Mouse (Mus musculus) ovary, postnatal 14 days (tissue): ENCODE measurements around the gene Stx6.

Source experiments
- DNase-seq: peaks from one replicate; pipeline ENCODE4 v3.0.0; 2022; ENCODE audit warnings: low spot score

Stx6 gene

GRCm38 (mm10) chr1:155235641-155236040, 77.1 kb downstream of the Stx6 start:
- DNase-seq: no peak

DNA sequence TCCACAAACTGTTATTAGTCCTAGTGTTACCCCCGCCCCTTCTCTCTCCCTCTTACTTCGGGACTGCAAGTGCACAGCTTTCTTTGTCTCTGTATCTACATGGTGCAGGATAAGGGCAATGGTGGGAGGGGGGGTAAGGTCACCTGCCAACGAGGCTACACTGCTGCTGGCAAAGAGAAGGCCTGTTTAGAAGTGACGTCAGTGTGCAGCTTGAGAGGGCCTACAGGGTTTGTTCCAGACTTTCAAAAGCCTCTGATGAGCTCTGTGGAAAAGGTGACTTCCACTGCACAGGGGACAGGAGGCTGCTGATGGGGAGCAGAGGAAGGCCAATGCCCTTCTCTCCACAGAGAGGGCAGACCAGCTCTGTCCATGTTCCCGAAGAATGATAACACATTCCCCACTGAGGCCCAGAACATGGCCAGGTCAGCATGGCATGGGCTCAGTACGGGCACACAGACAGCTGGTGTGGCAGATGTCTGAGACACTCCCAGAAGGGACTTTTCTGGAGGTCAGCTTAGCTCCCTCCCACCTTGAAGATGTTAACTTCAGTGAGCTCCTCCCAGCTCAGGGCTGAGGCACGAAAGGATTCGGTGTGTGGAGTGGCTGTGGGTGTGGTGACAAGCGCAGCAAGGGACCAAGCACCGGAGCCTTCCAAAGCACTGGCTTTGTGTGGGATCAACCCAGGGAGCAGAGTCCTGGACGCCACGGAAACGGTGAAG, 78.0 kb downstream of the Stx6 start:
- no peak for DNase-seq

DNA sequence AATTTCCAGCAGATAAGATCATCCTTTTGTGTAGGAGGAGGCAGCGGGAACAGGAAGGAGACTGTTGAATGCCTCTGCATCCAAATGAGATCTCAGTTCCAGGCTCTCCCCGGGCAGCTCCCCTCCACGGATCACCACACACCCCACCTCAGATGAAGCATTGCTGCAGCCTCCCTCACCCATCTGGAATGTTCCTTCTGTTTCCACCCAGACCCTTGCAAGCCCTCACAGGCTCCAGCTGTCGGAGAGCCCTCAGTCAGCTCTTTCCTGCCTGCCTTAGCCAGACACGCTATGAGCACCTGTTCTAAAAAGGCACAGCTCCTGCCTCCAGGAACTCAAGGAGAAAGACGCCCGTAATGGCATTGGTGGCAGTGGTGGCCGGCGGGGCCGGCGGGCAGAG, 78.9 kb downstream of the Stx6 start:
- no peak for DNase-seq

DNA sequence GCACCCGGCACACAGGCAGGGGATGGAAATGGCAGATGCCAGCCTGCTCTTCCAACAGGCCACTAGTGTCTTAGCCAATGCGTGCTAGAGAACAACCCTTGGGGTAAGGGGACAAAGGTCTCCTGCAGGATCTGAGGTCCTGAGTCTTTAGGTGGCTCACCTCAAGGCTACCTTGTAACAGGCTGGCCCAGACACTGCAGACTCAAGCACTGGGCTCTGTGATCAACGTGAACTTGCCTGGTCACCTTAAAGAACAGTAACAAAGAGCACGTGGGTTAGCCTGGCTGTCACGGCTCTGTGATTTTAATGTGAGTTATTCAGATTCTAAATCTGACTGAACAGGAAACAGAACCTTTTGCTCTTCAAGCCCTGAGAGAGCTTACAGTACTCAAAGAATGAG, 79.6 kb downstream of the Stx6 start:
- no peak for DNase-seq

- DNase-seq: no peak
Observed at GRCm38 (mm10) chr1:155239169-155239568, 80.7 kb downstream of the Stx6 start.

DNA sequence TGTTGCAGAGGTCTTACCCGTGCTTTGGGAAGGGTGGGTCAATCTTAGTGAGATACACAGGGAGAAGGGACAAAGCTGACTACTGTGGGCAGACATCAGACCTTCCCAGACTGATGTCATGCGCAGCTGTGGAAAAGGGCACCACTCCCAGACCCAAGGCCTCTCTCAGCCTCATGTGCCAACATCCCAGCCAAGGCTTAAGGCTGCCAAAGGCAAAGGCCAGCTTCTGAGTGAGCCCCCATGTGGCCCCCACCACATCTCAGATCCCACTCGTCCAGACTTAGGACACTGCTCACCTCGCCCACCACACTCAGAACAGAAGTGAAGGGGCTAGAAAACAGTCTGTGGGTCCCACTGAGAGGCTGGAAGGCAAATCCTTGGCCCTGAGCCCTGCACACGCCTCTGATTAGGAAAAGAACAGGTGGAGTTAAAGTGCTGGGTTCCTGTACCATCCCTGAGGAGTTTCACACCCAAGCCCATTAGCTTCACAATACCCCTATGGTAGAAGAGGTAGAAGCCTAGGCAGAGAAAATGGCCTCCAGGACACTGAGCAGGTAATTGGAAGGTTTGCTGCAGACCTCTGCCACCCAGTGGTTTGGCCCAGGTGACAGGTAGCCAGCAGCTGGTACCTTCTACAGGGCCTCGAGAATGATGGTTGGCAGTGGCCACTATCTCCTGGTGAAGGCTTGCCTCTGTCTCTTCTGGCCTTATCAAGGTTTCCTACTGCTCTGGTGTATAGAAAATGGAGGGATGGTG, 81.6 kb downstream of the Stx6 start:
- no peak for DNase-seq

- no peak for DNase-seq
Observed at GRCm38 (mm10) chr1:155241701-155242487, 83.4 kb downstream of the Stx6 start.

GRCm38 (mm10) chr1:155242488-155242745, 83.9 kb downstream of the Stx6 start:
- DNase-seq: no peak

GRCm38 (mm10) chr1:155243797-155244770, 85.6 kb downstream of the Stx6 start, which contains the start of gene BC034090:
BC034090 (minus strand) TSS chr1:155244444.
- peak; percentile 64 for DNase-seq

- DNase-seq: no peak
Observed at GRCm38 (mm10) chr1:155244771-155245211, 86.3 kb downstream of the Stx6 start.

DNA sequence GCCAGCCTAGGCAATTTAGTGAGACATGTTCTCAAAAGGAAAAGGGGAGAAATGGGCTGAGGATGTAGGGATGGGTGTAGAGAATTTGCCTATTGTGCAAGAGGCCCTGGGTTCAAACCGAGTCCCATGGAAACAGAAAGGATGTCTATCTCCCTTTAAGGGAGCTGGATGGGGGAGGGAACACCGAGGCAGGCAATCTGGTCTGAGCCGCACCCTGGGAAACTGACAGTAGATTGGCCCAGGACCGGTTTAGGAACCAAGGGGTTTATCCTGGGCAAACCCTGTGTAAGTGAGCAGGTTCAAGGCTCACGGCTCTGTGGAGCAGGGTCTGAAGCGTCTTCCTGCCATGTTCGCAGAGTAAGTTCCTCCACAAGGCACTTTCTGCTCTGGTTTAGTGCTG, 87.0 kb downstream of the Stx6 start:
- DNase-seq: no peak

- no peak for DNase-seq
Observed at GRCm38 (mm10) chr1:155247441-155247840, 88.9 kb downstream of the Stx6 start.

DNA sequence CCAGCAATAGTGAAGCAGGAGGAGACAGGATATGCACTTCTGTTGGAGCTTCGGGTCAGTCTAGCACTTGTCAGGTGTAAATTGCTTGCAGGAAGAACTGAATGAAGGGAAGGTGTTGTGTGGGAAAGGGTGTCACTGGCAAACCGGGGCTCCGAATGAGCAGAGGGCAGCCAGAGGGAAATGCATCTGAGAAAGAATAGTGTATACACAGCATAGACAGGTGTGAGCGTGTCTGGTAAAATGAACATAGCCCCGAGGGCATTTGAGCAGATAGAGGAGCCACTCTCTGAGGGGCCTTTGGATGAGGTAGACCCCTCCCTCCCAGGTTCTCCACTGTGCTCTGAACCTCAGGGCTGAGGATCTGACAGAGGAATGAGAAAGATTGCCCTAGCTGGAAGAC, 89.5 kb downstream of the Stx6 start:
- no peak for DNase-seq

- no peak for DNase-seq
Observed at GRCm38 (mm10) chr1:155249896-155250295, 91.4 kb downstream of the Stx6 start.

DNA sequence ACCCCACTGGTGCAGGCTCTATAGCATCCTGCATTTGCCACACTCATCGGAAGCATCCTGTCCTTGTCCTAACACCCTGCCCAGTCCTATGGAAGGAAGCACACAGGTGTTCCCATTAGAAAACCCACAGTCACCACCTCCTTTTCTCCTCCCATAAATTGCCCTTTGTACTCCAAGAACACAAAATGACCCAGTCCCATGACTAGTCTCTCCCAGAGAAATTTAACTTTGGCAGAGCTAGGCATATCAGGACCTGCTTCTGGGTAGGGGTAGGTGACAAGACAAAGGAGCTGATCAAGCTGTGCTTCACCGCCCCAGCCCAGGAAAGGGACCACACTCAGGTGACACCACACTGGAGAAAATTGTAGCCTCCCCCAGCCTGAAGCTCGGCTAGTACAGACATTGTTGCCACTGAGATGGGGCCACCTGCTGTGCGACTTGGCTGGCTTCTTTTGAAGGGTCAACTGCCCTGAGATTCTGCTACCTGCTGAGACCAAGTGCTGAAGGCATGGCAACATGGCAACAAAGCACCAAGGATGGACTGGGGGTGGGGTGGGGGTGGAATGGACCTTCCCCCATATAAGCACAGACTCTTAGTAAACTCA, 92.1 kb downstream of the Stx6 start:
- no peak for DNase-seq

DNA sequence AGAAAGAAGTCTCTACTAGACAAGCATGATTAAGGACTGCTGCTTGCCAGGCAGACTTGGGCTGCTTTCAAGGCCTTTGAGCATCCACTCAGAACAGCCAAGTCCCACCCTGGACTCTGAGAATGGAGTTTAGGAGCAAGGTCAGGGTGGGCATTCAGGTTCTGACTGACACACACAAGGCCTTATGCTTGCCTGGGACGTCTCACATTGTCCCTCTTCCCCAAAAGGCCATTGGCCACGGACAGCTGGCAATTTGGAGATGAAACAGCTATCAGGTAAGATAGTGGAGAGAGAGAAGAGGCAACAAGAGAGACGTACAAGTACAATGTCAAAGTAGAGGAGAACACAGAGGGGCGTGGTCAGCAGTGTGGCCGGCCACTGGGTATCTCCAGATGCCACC, 93.1 kb downstream of the Stx6 start:
- DNase-seq: no peak

GRCm38 (mm10) chr1:155252631-155253121, 94.2 kb downstream of the Stx6 start:
- no peak for DNase-seq

DNA sequence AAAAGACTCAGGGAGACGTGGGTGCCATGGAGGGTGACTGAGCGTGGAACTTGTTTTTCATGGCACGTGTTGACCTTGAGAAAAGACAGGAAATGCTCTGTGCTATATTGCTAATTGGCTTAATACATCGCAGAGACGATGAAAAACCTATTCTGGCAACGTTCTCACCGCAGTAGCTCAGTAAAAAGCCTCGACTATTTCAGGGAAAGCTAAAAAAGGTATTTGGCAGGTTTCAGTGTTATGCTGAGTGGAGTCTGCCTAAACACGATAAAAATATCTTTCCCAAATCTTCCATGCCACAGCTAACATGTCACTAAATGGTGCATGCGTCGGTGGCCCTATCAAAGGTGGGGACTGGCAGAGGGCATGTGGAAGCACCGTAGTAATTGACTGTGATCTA, 94.6 kb downstream of the Stx6 start:
- no peak for DNase-seq

- DNase-seq: no peak
Observed at GRCm38 (mm10) chr1:155254309-155254708, 95.8 kb downstream of the Stx6 start.
